Mouse (Mus musculus) common myeloid progenitor, adult 5-6 weeks (primary cell): ENCODE data around the gene Dock10. TPM values are rescaled to one million over a fixed set of nuclear protein-coding genes. Genes with fewer than 3 reads are reported as not detected.

Experiments
- ATAC-seq: replicated peaks from 2 replicates; pipeline ENCODE4 v1.8.0; 2016; ENCODE audit warnings: low read depth, mild to moderate bottlenecking, moderate TSS enrichment, inconsistent platforms; ENCODE audit not compliant: poor library complexity, severe bottlenecking
- total RNA-seq: library from RNA; stranded (forward); fragments of 200-1000, 187-1606 nt; gene quantifications from 2 replicates; pipeline ENCODE4 v1.2.3, GENCODE M21; 2017

Dock10 gene
- total RNA-seq, 1 experiment from 2014 or later = 126 TPM

DNA sequence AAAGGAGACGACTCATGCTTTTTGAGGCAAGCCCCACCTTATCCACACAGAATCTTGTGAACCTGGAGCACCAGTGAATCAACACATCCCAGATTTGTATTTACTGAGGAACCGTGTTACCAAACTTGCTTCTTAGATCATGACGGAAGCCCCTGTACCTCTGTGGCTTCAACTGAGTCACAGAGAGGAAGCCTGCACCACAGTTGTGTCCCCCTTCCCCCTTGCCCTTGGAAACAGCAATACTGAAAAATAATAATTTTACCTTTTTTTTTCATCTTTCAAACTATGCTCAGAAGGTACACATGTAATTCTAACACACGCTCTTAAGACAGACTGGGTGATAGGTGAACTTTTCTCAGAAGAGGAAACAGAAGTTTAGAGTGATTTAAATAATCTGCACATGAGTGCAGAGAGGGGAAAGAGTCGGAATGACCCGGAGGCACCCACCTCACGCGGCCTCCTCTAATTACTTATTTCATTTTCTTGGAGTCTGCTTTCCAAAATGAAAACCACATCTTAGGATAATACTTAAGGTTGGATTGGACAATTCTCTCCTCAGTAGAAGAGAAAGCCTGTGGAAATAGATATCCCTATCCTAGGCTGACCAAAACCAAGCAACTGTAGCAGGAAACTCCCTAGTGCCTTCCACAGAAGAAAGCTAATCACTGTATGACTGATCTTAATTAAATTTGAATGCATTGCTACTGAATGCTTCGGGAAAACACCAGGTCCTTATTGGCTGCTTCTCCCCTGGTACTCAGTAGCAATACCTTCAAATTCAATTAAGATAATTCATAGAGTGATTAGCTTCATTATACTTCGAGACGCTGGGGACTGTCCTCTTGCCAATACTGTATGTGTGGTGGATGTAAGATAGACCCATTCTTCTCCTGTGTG lies 96.6 kb downstream of the Dock10 start:
- ATAC-seq = no peak

DNA sequence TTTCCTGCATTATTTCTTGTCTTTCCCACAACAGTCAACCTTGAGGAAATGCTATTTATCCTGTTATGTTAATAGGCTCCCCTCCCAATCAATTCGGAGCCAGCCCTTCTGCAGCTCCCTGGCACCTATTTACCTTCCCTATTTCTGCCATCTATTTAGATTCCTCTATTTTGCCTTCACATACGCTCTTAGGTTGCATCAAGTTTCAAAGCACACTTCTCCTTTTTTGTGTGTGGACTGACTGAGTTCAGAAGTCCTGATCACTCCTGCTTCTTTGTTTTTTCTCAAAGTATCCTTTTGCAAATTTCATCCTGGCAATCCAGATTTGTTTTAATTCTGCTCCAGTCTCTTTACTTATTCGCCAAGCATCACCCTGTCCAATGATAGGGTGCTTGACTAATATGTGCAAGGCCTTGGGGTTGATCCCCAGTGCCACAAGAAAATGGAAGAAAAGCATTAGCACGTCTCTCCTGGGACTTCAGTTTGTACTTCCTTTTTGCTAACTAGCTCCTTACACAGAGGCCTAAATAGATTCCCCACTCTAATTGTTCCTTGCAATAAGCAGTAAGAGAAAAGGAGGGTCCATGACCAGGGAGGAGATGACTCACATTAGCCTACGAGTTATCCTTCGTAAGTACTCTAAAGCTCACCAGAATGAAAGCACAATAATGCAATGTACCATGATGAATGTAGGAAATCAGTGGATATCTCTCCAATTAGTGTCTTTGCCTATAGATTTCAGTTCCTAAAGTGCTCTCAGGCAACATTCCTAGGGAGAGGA lies 98.7 kb downstream of the Dock10 start:
- ATAC-seq = peak; percentile 69

GRCm38 (mm10) chr1:80656389-80656788 lies 101.9 kb downstream of the Dock10 start:
- ATAC-seq = no peak

- no peak for ATAC-seq
Measured at GRCm38 (mm10) chr1:80655854-80656253, 102.5 kb downstream of the Dock10 start.

- peak; percentile 44 for ATAC-seq
Measured at GRCm38 (mm10) chr1:80655195-80655594, 103.1 kb downstream of the Dock10 start.

GRCm38 (mm10) chr1:80654177-80654576 lies 104.2 kb downstream of the Dock10 start:
- ATAC-seq = no peak

GRCm38 (mm10) chr1:80652803-80653202 lies 105.5 kb downstream of the Dock10 start:
- no peak for ATAC-seq

- no peak for ATAC-seq
Measured at GRCm38 (mm10) chr1:80652083-80652482, 106.2 kb downstream of the Dock10 start.

DNA sequence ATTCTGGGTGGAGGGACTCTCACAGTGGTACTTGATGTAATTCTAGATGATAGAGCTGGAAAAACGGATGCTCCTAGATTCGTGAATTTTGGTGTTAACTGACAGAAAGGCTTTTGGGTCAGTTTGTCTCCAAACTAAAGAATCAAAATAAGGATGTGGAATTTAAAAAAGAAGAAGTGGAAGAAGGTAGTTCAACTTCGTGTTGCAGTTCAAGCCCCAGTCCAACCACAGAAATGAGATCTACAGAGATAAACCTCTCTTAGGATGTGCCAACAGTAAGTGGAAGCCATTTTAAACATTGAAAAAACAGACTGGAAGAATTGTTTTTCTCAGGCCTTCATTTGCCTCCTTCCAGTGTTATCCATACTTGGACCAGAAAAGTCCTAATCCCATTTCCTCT lies 111.7 kb downstream of the Dock10 start:
- peak; percentile 88 for ATAC-seq

- no peak; the same call in 1 of the 2 replicates for ATAC-seq
Measured at GRCm38 (mm10) chr1:80643866-80644451, 114.4 kb downstream of the Dock10 start.

DNA sequence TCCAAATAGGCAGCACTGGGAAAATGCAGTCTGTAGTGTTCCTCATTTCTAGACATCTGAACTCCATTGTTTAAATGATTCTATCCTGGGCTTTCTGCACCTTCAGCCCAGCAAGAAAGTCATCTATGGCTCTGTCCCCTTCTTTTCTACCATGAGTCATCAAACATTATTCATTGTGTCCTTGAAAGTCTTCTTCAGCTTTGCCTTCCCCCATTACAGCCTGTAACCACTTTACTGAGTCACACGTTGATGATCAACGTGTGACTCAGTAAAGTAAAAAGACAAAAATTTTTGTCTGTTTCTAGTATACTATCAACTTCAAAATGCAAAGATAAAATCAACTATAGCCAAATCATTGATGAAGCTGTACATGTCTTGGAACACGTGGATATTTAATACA lies 116.5 kb downstream of the Dock10 start:
- ATAC-seq = no peak

- ATAC-seq = no peak
Measured at GRCm38 (mm10) chr1:80641288-80641687, 117.0 kb downstream of the Dock10 start.

DNA sequence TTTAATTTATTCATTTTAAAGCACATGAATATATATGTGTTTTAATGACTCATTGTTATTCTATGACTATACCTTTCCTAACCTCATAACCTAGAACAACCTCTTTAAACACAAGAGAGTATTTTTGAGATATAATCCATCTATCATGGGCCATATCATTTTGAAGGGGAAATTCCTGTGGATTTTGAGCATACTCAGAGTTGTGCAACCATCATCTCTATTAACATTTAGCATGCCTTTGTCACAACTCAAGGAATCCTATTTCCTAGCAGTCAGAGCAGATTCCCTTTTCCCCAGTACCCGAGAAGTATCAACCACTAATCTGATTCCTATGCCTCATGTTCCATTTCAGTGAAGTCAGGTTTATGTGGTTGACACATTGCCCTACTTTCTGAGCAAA lies 118.8 kb downstream of the Dock10 start:
- ATAC-seq = no peak

GRCm38 (mm10) chr1:80637214-80637705 lies 121.1 kb downstream of the Dock10 start:
- peak; percentile 59 for ATAC-seq

DNA sequence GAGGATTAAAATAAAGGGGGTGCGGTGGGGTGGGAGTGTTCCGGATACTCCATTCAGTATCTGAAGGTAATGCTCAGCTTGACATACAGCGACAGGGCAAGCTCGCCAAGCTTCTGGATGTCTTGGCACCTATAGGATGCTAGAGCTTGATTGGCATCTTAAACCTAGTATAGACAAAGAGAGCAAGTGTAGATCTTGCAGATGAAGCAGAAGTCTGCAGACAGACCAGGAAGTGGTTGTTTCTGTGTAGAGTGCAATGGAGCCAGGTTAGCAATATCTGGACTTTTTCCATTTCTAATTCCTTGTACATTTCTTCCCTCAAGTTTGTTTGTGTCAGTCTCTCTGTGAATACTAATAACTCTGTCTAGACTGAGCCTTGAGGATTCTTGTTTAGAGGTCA lies 122.5 kb downstream of the Dock10 start:
- ATAC-seq = no peak; the same call in 1 of the 2 replicates

- peak; percentile 31; the same call in 1 of the 2 replicates for ATAC-seq
Measured at GRCm38 (mm10) chr1:80633536-80633935, 124.8 kb downstream of the Dock10 start.

- no peak for ATAC-seq
Measured at GRCm38 (mm10) chr1:80630179-80631149, 127.9 kb downstream of the Dock10 start.

- peak; percentile 57; the same call in 1 of the 2 replicates for ATAC-seq
Measured at GRCm38 (mm10) chr1:80628054-80628453, 130.3 kb downstream of the Dock10 start.

DNA sequence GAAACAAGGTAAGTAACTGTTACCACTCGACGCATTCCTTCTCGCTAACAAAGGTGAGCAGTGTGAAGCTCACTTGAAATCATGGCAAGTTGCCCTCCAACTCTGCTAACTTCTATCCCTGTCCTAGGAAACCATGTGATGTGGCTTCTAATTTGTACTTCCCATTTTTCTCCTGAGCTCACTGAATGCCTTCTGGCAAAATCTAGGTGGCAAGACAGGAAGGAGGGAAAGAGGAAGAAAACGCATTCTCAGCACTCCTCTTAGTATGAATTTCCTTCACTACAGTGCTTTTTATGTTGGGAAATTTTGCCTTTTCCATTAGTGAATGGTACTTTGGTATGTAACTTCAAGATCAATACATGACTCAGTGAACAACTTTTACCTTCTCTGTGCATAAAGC lies 131.5 kb downstream of the Dock10 start:
- ATAC-seq = peak; percentile 47; the same call in 1 of the 2 replicates
